Mouse (Mus musculus) cerebellum, postnatal 10 days (tissue): Measurements from ENCODE around the gene Cers2.

Experiments
- DNase-seq, 2 experiments: peaks; one replicate each; pipeline ENCODE4 v3.0.0; 2021; ENCODE audit warnings: mixed read lengths in 2 of 2

Gene Cers2

GRCm38 (mm10) chr3:95314486-95315093, at the start of gene Cers2:
Gene Cers2, plus strand, starts transcription at chr3:95314791.
- DNase-seq: no peak

GRCm38 (mm10) chr3:95266052-95266451, 48.5 kb upstream of the Cers2 start:
- no peak for DNase-seq

GRCm38 (mm10) chr3:95267855-95268254, 46.7 kb upstream of the Cers2 start:
- DNase-seq: no peak

GRCm38 (mm10) chr3:95269789-95270188, 44.8 kb upstream of the Cers2 start:
- no peak for DNase-seq

- DNase-seq: no peak
Observed at GRCm38 (mm10) chr3:95270766-95271364, 43.7 kb upstream of the Cers2 start.

- peak; percentile 84 to 92 for DNase-seq
Observed at GRCm38 (mm10) chr3:95273471-95273870, 41.1 kb upstream of the Cers2 start.

GRCm38 (mm10) chr3:95274453-95274852, 40.1 kb upstream of the Cers2 start:
- DNase-seq: no peak

GRCm38 (mm10) chr3:95275161-95275560, 39.4 kb upstream of the Cers2 start:
- DNase-seq: no peak

GRCm38 (mm10) chr3:95276428-95276934, 38.1 kb upstream of the Cers2 start:
- DNase-seq: no peak

GRCm38 (mm10) chr3:95277149-95277551, 37.4 kb upstream of the Cers2 start:
- DNase-seq: no peak

GRCm38 (mm10) chr3:95280747-95281146, 33.8 kb upstream of the Cers2 start:
- DNase-seq: peak; percentile 34 to 53

- DNase-seq: peak; percentile 100
Observed at GRCm38 (mm10) chr3:95281216-95282126, 33.1 kb upstream of the Cers2 start, which contains the start of the genes Mindy1 and Prune1. Gene Mindy1, plus strand, starts transcription at chr3:95281345. Gene Prune1, minus strand, starts transcription at chr3:95282076.

- peak; percentile 31 to 61 for DNase-seq
Observed at GRCm38 (mm10) chr3:95282381-95282864, 32.2 kb upstream of the Cers2 start.

- peak; percentile 91 to 92 for DNase-seq
Observed at GRCm38 (mm10) chr3:95282865-95283588, 31.6 kb upstream of the Cers2 start.

GRCm38 (mm10) chr3:95283589-95283941, 31.0 kb upstream of the Cers2 start:
- no peak for DNase-seq

- DNase-seq: no peak
Observed at GRCm38 (mm10) chr3:95284062-95284461, 30.5 kb upstream of the Cers2 start.

GRCm38 (mm10) chr3:95284501-95285281, 29.9 kb upstream of the Cers2 start:
- no peak for DNase-seq

GRCm38 (mm10) chr3:95285390-95285789, 29.2 kb upstream of the Cers2 start:
- DNase-seq: no peak

- no peak for DNase-seq
Observed at GRCm38 (mm10) chr3:95286011-95286410, 28.6 kb upstream of the Cers2 start.

GRCm38 (mm10) chr3:95286510-95286909, 28.1 kb upstream of the Cers2 start:
- DNase-seq: no peak

GRCm38 (mm10) chr3:95287541-95287940, 27.1 kb upstream of the Cers2 start:
- no peak for DNase-seq

GRCm38 (mm10) chr3:95289419-95289818, 25.2 kb upstream of the Cers2 start:
- peak; percentile 66 to 77 for DNase-seq
